Mouse (Mus musculus) A20 (cell line): ENCODE measurements around the gene Pitpna.

Experiments used
- DNase-seq: peaks from one replicate; pipeline ENCODE4 v3.0.0-alpha.2; 2011; ENCODE audit warnings: low read depth, low spot score

Pitpna gene

GRCm38 (mm10) chr11:75587493-75588284 is at the start of gene Pitpna:
TSS of gene Pitpna (plus strand) at chr11:75588097.
- peak; percentile 99 for DNase-seq

GRCm38 (mm10) chr11:75538184-75538969 is 49.5 kb upstream of the Pitpna start:
- no peak for DNase-seq

GRCm38 (mm10) chr11:75538970-75539299 is 49.0 kb upstream of the Pitpna start:
- no peak for DNase-seq

GRCm38 (mm10) chr11:75540209-75540608 is 47.7 kb upstream of the Pitpna start:
- DNase-seq = no peak

- no peak for DNase-seq
These were observed 47.0 kb upstream of the Pitpna start for GRCm38 (mm10) chr11:75540710-75541581.

- DNase-seq = no peak
These were observed 43.2 kb upstream of the Pitpna start for GRCm38 (mm10) chr11:75544713-75545112.

- DNase-seq = no peak
These were observed 41.8 kb upstream of the Pitpna start for GRCm38 (mm10) chr11:75546057-75546456.

- DNase-seq = no peak
These were observed 38.2 kb upstream of the Pitpna start for GRCm38 (mm10) chr11:75549658-75550111.

GRCm38 (mm10) chr11:75550200-75550946 is 37.5 kb upstream of the Pitpna start:
- no peak for DNase-seq

GRCm38 (mm10) chr11:75551321-75551720 is 36.6 kb upstream of the Pitpna start:
- DNase-seq = no peak

GRCm38 (mm10) chr11:75551961-75552441 is 35.9 kb upstream of the Pitpna start:
- no peak for DNase-seq

GRCm38 (mm10) chr11:75552906-75553482 is 34.9 kb upstream of the Pitpna start:
- DNase-seq = no peak

- peak; percentile 64 for DNase-seq
These were observed 31.9 kb upstream of the Pitpna start for GRCm38 (mm10) chr11:75556006-75556405.

- no peak for DNase-seq
These were observed 30.8 kb upstream of the Pitpna start for GRCm38 (mm10) chr11:75557142-75557541.

GRCm38 (mm10) chr11:75558101-75558500 is 29.8 kb upstream of the Pitpna start:
- DNase-seq = peak; percentile 81

GRCm38 (mm10) chr11:75559870-75560504 is 27.9 kb upstream of the Pitpna start:
- DNase-seq = peak; percentile 86

GRCm38 (mm10) chr11:75560530-75561409 is 27.1 kb upstream of the Pitpna start:
- peak; percentile 96 for DNase-seq

- DNase-seq = no peak
These were observed 26.5 kb upstream of the Pitpna start for GRCm38 (mm10) chr11:75561410-75561791.

- DNase-seq = peak; percentile 49
These were observed 25.1 kb upstream of the Pitpna start for GRCm38 (mm10) chr11:75562840-75563239.
